17 mouse cellular contexts compared by ENCODE assay signal in genomic region chr1:83285866-83286265, GRCm38 (mm10).
"Had no signal": no experiment of that assay in that cellular context is flagged by ENCODE, and none has a peak within 500 bp of the region (broad histone marks: within the 10 kb centered on the region; RNA-seq: fewer than 3 reads in every experiment).

No protein-coding gene starts in this region.

- ATAC-seq: midbrain, embryonic 16.5 days had no signal

- H3K4me2 ChIP-seq: lung, embryonic 14.5 days; midbrain, embryonic 12.5 days; neural tube, embryonic 13.5 days; neural tube, embryonic 15.5 days had no signal

- H3K36me3 ChIP-seq: midbrain, embryonic 10.5 days; midbrain, embryonic 12.5 days; neural tube, embryonic 13.5 days; neural tube, embryonic 15.5 days had no signal

- DNase-seq: lung, adult 18-20 months; lung, embryonic 14.5 days; lung, postnatal 10 days; lung, postnatal 4 days; midbrain, embryonic 14.5 days; right cerebral cortex, postnatal 25 days; right cerebral cortex, postnatal 4 days; spleen, adult 18-20 months; thymus, adult 18-20 months; thymus, postnatal 14 days; thymus, postnatal 36 days had no signal

- H3K4me3 ChIP-seq: midbrain, embryonic 10.5 days; midbrain, embryonic 12.5 days; myocyte; neural tube, embryonic 13.5 days; neural tube, embryonic 15.5 days had no signal

- H3K4me1 ChIP-seq: midbrain, embryonic 10.5 days; midbrain, embryonic 12.5 days; neural tube, embryonic 13.5 days; neural tube, embryonic 15.5 days had no signal

- H3K27me3 ChIP-seq: midbrain, embryonic 12.5 days; neural tube, embryonic 13.5 days; neural tube, embryonic 15.5 days had no signal

- H3K9me3 ChIP-seq: midbrain, embryonic 10.5 days; midbrain, embryonic 12.5 days; neural tube, embryonic 13.5 days; neural tube, embryonic 15.5 days had no signal

- H3K9ac ChIP-seq: lung, embryonic 14.5 days; midbrain, embryonic 12.5 days; neural tube, embryonic 13.5 days; neural tube, embryonic 15.5 days had no signal

- H3K27ac ChIP-seq: midbrain, embryonic 10.5 days; midbrain, embryonic 12.5 days; neural tube, embryonic 13.5 days; neural tube, embryonic 15.5 days had no signal
